Mouse (Mus musculus): Measurements from ENCODE around the gene Thumpd1.
A peak's percentile ranks its signal among the peaks of the same experiment; 100 is the strongest.
"Not testable (repeated sequence)": the region's sequence is repeated elsewhere in the genome, so short reads cannot be mapped to it uniquely, and the experiment has no call there.

Thumpd1 gene

DNA sequence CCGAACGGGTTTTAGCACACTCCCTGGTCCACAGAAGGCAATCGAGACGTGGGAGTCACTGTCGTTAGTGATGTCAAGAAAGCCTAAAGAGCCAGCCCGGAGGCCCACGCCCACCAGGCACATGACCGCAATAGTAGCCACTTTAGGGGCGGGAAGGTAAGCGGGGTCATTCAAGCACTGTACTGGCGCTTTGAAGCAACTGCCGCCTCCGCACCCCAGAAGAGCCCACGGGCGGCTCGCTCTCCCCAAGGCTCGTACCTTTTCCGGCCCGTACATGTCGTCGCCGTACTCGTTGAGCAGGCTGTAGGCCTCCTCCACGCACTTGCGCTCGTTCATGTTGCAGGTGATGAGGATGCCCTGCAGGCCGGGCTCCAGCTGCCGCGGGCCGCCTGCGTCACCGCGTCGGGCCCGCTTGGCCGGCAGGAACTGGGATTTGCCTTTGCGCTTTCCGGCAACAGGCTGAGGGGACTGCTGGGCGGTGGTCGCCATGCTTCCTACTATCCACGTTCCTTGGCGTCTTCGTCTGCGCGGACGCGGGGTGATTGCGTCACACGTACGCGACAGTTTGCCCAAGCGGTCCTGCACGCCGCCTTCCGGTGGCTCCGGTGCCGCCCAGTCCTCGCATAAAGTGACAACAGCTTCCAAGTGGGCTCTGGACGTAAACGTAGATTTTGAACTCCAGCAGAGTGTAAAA is at the start of gene Thumpd1:
Gene Thumpd1, minus strand, starts transcription at position 546 of the 694 bp plus-strand sequence.
- DNase-seq (ENCODE audit: low spot score in 2 of 2): peak; percentile 79 to 90

DNA sequence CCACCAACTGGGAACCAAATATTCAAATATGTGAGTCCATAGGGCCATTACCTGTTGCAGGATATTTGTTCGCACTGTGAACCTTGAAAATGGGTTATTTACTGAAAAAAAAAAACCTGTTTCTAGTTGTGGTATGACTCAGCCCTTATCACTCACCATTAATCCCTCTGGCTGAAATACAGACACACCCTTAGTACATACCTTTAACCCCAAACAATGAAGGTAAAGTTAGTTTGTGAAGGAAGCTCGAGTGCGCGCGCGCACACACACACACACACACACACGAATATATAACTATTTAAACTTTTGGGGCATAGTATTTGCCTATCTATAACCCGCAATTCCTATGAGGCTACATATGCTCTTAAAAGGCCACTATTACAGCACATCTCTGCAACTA is 49.3 kb upstream of the Thumpd1 start:
- no peak for DNase-seq (ENCODE audit: low spot score in 2 of 2)

DNA sequence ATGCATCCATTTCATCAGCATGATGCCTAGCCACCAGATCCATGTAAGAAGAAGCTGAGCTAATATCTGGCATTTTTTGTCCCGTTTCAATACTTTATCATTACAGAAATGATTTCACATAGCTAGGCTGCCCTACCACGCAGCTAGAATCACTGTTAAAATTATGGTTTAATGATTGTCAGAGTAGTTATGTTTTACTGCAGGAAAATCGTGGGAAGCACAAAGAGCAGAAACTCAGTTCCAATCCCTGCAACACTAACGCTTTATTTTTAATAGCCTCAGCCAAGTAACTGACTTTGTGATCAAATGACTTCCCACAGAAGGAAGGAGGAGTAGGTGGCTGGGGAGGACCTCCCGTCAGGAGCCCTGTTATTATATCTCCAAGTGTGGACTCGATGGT is 46.4 kb upstream of the Thumpd1 start:
- no peak for DNase-seq (ENCODE audit: low spot score in 2 of 2)

DNA sequence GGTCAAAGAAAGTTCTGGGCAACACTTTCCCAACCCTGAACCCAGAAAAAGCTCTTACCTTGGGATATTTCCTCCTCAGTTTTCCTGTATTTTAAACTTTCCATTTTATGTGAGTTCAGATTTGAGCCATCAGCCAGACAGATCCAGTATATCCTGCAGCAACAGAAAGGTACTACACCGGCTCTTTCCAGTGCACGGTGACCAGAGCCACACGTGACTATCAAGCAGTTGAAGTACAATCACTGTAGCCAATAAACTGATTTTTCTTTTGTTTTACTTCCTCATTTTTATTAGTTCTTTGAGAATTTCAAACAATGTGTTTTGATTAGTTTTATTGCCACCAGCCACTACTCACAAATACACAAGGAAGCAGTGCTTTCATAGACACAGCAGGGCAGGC is 43.8 kb upstream of the Thumpd1 start:
- DNase-seq (ENCODE audit: low spot score in 2 of 2): no peak

DNA sequence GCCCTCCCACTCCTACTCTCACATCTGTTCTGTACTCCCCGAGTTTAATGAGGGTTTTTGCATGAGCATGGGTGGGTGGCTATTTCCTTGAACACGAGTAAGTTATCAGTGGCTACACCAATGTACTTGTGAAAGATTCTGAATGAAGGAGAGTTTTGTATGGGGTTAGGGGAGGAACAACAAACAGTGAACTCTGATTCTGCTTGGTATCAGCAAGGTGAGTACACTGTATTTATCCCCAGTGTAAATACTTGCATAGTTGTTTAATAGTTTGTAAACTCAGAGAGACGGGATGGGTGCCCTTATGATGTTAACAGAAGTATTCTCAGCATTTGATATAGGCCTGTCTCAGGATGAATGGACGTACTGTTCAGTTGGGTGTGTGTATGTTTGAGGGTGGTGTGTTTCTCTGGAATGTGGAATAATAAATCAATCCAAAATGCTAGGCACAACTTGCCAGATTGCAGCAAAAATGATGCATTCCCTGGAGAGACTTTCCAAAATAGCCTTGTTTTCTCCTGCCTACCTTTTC is 41.6 kb upstream of the Thumpd1 start:
- DNase-seq (ENCODE audit: low spot score in 2 of 2): no peak

DNA sequence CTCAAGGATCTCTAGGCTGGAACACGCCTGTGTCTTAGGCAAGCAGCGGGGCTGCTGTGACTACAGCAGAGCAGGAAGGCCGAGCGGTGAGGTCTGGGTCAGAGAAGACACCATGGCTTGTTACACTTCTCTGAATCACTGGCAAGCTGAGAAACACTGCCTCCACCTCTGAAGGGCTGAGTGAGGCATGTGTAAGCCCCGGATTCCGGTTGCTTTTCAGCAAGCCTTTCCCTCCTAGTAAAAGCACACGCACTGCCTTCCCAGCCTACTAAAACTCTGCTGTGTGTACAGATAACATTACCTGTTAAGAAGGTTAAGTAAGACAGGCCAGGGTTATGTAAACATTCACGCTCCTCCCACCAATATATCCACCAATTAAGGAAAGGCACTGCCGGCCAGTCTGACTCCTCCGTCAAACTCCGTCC is 39.9 kb upstream of the Thumpd1 start, which contains the start of gene Acsm3:
Gene Acsm3, plus strand, starts transcription at position 397 of the 425 bp plus-strand sequence.
- no peak for DNase-seq (ENCODE audit: low spot score in 2 of 2)

DNA sequence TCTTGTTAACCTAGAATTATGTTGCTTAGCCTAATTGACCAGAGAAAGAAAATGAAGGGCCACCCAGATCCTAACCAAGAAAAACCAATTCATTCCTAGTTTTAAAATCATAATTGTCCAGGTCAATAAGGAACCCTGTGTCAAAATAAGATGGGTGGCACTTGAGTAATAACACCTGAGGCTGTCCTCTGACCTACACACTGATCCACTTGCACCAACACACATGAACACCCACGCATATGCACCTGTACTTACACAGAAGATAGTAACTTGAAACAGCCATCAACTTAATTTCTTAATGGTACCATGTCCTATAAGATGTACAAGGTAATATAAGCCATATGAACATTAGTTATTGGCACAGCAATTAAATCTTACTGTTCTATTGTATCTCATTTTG is 33.1 kb upstream of the Thumpd1 start:
- no peak for DNase-seq (ENCODE audit: low spot score in 2 of 2)

DNA sequence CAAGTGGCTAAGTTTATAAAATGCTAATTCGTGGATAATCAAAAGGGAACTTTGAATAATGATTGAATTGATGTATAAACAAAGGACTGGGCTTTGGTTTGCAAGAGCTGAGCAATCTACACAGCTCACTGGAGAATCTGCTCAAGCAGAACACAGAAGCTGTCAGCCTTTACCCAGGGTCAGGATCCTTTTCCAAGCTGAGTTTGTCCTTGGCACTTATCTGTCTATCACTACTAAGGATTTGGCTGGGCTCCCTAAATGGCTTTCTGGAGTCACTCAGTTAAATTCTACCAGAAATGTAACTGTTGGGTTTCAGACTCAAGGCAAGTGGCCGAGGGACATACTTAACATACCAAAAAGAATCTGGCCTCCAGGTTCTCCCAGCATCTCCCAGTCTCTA is 29.3 kb upstream of the Thumpd1 start:
- DNase-seq (ENCODE audit: low spot score in 2 of 2): no peak

DNA sequence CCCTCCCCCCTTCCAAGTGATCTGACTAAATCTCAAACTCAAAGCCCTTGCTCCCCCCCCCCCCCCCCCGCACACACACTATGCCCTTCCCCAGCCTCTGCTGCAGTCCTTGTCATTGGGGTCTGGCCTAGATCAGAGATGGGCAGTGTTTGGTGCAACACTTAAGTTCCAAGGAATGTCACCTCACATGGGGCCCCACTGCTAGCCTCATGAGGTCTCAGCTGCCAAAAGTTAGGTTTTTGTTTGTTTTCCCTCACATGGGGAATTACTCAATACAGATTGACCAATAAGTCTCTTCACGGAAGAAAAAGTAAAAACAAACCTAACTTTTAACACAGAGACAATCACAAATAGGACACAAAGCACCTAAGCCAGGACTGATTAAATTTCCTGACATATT is 28.2 kb upstream of the Thumpd1 start:
- DNase-seq (ENCODE audit: low spot score in 2 of 2): no peak

DNA sequence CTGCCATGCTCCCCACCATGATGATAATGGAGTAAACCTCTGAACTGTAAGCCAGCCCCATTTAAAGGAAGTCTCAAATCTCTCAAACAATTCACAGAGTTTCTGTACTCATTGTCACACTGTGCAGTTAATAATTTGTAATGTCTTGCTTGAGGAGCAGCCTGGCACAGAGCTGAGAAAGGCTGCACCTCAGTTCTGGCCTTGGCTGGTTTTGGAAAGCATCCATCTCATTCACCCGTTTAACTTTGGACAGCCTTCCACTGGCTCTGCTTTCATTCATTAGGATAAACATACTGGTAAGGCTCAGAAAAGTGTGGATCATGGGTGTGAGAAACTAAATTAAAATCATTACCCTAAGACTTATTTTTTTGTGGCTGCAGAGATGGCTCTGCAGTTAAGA is 25.3 kb upstream of the Thumpd1 start:
- DNase-seq (ENCODE audit: low spot score in 2 of 2): no peak

DNA sequence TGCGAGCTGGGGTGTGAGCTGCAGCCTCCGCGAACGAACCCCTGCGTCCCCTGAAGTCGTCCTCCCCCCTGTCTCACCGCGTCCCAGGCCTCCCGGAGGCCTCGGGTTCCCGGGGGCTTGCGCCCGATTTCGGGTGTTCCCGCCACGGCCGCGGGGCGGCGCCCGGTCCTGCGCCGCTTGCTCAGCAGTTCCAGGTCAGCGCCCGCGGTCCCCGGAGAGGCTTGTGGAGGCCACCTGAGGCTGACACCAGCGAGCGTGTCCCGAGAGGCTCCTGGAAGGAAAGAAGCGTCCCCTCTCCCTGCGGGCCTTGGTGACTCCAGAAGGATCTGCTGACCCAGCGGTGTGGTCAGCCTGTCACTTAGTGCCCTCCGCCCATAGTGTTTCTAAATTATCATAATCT is 23.7 kb upstream of the Thumpd1 start:
- no peak for DNase-seq (ENCODE audit: low spot score in 2 of 2)

DNA sequence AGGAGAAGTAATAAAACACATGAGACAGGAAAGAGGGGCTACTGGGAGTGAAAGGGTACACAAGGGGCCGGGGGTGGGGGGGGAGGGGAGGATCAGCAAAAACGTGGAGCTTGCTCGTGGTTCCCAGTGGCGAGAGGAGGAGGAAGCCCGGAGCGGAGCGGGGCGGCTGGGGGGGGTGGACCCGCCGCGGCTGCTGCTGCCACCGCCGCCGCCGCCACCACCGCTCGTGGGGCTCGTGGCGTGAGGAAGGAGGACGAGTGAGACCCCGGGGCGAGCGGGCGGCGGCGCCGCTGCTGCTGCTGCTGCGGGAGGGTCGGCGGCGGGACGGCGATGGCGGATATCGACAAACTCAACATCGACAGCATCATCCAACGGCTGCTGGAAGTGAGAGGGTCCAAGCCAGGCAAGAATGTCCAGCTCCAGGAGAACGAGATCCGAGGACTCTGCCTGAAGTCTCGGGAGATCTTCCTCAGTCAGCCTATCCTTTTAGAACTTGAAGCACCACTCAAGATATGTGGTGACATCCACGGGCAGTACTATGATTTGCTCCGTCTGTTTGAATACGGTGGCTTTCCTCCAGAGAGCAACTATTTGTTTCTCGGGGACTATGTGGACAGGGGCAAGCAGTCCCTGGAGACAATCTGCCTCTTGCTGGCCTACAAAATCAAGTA is 19.3 kb upstream of the Thumpd1 start:
- not testable (repeated sequence) for DNase-seq (ENCODE audit: low spot score in 2 of 2)

DNA sequence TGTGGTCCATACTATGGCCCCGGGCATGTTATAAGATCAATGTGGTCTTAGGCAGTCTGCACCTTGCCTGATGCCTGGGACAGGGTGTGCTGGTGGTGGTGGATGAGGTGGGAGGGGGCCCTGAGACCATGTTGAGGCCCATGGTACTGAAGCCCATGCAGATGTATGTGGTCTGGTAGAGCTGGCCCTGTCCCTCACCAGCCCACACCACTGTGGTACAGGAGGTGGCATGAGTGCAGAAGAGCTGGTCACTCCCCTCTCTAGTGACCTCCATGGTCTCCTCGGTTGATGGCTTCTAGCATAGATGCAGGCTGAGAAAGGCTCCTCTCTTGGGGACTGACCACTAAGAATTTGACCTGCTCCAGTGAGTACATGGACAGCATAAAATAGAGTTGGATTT is 18.3 kb upstream of the Thumpd1 start:
- DNase-seq (ENCODE audit: low spot score in 2 of 2): no peak

DNA sequence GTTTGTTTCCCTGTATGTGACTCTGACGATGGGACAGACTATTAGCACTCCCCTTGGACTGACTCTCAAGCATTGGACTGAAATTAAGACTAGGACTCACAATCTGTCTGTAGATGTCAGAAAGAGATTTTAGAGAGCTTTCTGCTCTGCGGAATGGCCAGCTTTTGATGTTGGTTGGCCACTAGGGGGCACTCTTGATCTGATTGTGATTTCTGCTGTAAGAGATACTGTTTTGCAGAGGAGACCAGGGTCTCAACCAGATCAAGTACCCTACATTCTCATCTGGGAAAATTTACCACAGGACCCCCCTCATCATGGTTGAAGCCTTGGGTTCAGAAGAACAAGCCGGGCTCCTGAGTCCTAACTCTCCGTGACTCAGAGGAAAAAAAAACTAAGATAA is 10.7 kb upstream of the Thumpd1 start:
- DNase-seq (ENCODE audit: low spot score in 2 of 2): peak in 1 of 2 experiments; percentile 10

DNA sequence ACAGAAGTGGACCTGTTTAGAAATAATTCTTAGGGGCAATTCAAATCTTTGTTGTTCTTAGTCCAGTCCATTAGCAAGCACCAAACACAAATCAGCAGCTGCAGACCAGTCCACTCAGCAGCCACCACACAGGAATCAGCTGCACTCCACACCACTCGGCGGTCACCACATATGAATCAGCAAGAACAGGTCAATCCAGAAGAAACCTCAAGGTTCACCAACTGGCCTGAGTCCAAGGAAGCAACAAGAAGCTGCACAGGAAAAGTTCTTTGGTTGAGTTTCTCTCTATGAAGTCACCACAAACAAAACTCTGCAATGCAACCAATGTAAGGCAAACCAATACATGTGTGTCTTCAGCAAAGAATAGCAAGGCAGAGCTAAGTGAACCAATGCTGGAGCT is 7.0 kb upstream of the Thumpd1 start:
- no peak for DNase-seq (ENCODE audit: low spot score in 2 of 2)

DNA sequence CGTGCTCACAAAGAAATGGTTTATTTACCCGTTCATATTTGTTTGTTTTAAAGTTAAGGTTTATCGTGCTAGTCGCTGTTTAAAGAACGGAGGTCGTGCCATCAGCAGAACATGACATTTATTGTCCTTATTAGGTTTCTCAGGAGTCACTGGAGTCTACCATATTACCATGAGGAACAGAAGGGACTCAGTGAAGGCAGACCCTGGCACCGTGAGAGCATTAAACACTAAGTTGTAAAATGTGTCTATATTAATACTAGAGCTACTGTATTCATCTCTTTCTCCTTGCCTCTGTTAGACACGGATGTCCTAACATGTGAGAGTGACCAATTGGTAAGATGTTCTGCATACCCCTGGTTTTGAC is 331 bp upstream of the Thumpd1 start:
- DNase-seq (ENCODE audit: low spot score in 2 of 2): no peak

DNA sequence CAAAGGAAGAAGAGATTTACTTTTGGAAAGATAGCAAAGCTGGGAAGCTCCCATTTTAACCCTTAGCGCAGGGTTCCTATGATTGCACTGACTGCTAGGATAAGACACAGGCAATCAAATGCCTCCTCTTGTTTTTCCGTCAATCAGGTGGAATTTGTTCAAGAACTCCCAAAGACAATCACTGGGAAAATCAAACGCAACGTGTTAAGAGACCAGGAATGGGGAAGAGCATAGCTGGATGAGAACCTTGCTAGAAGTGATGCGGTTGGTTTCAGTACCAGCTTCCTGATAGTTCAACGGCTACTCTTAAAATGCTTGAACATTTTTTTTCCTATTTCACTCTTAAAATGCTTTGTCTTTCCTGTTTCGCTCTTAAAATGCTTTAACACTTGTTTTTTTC is 6.5 kb downstream of the Thumpd1 start:
- DNase-seq (ENCODE audit: low spot score in 2 of 2): no peak

DNA sequence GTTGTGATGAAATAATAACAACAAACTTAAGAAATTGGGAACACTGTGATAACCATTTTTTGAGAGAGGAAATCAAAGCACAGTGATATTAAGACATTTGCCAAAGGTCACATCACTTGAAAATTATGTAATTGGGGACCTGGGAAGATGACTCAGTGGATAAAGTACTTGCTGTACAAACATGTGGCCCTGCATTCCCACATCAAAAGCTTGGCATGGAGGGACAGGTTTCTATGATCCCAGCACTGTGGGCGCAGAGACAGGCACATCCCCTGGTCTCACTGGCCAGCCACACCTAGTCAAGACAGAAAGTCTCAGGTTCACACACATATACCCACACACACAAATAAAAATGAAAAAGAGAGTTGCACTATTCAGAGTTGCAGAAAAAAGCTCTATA is 25.7 kb downstream of the Thumpd1 start:
- no peak for DNase-seq (ENCODE audit: low spot score in 2 of 2)

DNA sequence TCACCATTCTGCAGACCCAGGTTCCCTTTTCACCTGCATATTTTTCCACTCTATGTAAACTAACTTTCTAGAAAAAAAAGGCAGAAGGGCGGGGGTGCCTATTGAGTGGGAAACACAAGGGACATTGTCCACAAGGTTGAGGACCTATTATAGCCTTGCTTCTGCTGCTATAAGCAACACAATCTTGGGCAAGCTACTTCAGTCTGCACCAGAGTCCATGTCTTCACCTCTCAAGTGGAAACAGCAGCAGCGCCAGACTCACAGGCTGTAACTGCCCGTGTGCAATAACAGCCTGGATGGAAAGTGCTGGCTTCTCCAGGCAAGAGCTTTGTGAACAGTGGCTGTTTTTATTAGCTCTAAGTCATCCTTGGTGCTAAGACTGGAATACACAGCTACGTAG is 28.3 kb downstream of the Thumpd1 start:
- no peak for DNase-seq (ENCODE audit: low spot score in 2 of 2)

DNA sequence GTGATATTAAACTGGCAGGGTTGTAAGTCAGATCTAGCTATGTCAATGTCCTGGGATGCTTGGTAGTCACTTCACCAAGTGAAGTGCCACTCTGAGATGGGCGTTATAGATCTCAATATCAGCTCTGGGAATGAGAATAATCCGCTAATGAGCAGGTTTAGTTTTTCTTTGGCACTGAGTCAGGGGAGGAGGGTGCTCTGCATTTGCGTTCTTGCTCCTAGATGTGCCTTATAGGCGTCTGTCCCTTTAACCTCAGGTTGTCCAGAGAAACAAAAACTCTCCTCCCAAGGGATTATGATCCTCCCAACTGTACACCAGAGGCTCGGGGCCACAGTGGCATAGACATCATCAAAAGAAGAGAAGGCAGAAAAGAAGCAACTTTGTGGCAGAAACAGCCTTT is 30.9 kb downstream of the Thumpd1 start, which contains the start of gene Acsm4:
Gene Acsm4, plus strand, starts transcription at position 301 of the 400 bp plus-strand sequence.
- no peak for DNase-seq (ENCODE audit: low spot score in 2 of 2)

DNA sequence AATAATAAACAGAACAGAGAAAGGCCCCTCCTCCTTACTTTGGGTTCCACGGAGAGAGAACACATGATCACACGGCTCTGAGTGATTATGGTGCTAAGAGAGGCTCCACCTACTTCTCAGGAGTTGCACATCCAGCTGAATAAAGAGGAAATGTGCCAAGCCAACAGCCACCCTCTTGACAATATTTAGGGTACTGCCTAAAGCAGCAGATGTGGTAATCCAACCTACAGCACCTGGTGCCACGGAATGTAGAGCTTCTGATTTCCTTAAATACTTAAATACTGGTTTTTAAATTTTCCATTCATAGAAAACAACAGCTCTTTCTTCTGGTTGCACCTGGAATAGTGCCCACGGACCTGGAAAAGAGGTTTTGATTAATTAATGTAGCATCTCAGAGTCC is 37.9 kb downstream of the Thumpd1 start:
- DNase-seq (ENCODE audit: low spot score in 2 of 2): no peak

DNA sequence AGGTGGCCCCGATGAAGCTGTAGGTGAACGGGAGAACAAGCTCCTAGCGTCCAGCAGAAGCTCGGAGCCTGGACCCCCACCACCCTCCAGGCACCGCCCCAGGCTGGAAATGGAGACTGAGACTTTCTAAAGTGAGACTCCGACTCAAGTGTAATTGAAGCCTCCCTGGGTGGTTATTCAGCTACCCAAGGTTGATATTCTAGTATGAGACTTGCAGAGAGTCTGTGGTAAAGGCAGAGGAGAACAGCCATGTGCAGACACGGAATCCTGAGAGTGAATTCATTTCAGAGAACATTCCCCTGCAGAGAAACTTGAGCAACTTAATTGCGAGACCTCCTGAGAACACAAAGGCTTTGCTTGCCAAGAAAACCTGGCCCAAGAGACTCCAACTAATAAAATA is 40.5 kb downstream of the Thumpd1 start:
- no peak for DNase-seq (ENCODE audit: low spot score in 2 of 2)

DNA sequence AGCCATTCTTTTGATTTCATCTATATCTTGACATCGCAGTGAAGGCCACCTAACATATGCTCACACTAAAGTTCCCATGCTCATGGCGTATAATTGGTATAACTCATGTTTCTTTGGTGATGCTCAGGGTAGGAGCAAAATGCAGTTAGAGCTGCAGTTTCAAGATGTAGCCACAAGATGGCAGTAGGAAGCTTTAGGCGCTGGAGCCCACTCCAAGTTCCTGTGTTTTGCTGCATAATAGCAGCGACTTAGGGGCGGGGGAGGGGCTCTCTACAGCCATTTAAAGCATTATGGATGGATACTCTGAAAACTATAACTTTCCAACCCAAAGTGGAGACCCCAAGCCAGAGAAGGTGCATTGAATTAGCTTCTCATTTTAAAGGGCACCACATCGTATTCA is 47.1 kb downstream of the Thumpd1 start:
- DNase-seq (ENCODE audit: low spot score in 2 of 2): no peak
